Mouse (Mus musculus) adrenal gland, adult 18-20 months (tissue): ENCODE measurements around the gene Gp6. TPM values are rescaled to one million over a fixed set of nuclear protein-coding genes. Genes with fewer than 3 reads are reported as not detected.
"Not testable (repeated sequence)": the region's sequence is repeated elsewhere in the genome, so short reads cannot be mapped to it uniquely, and the experiment has no call there.

ENCODE experiments used
- DNase-seq, 2 experiments: peaks; one replicate each; pipeline ENCODE4 v3.0.0; 2021 to 2022; ENCODE audit warnings: low spot score in 2 of 2
- long read RNA-seq, 2 experiments: library from polyadenylated mRNA; stranded (forward); transcript quantifications; one replicate each; pipeline ENCODE4 v2.0.0; 2021
- microRNA-seq, 2 experiments: library from miRNA; unstranded; fragments of <30 nt; microRNA quantifications; one replicate each; pipeline ENCODE4 v1.2.0; 2021; ENCODE audit warnings: borderline number of aligned reads in 2 of 2
- total RNA-seq, 2 experiments: library from RNA; stranded (reverse); gene quantifications; 1 replicate in 1 of 2; 2 replicates in 1 of 2; pipeline ENCODE4 v1.2.3; 2021

Gp6 gene
- under 1 TPM; 0.03 to 0.10 TPM for total RNA-seq
- long read RNA-seq, experiment 1: 0 reads
- long read RNA-seq, experiment 2, partial matches to known transcripts: 0 of 1 reads
- long read RNA-seq, experiment 2, other reads (novel, unspliced or antisense): 1 of 1 reads

- DNase-seq: no peak
These were observed at the start of gene Gp6 for GRCm38 (mm10) chr7:4397730-4398129. Gene Gp6 (minus strand): TSS chr7:4397744.

- no peak for DNase-seq
These were observed 49.6 kb upstream of the Gp6 start for GRCm38 (mm10) chr7:4447138-4447537.

GRCm38 (mm10) chr7:4445216-4445791 lies 47.8 kb upstream of the Gp6 start, which contains the start of gene Rdh13:
Gene Rdh13 (minus strand): TSS chr7:4445649.
- DNase-seq: peak; percentile 68 to 77

- DNase-seq: no peak
These were observed 43.0 kb upstream of the Gp6 start for GRCm38 (mm10) chr7:4440549-4440948.

GRCm38 (mm10) chr7:4437721-4438120 lies 40.2 kb upstream of the Gp6 start:
- DNase-seq: no peak

GRCm38 (mm10) chr7:4432026-4432425 lies 34.5 kb upstream of the Gp6 start:
- no peak for DNase-seq

- peak; percentile 62 to 72 for DNase-seq
These were observed 34.0 kb upstream of the Gp6 start for GRCm38 (mm10) chr7:4431548-4431947.

GRCm38 (mm10) chr7:4430246-4430844 lies 32.8 kb upstream of the Gp6 start:
- no peak for DNase-seq

GRCm38 (mm10) chr7:4427161-4427912 lies 29.8 kb upstream of the Gp6 start:
- peak; percentile 71 for DNase-seq

GRCm38 (mm10) chr7:4420230-4420629 lies 22.7 kb upstream of the Gp6 start:
- DNase-seq: no peak

- no peak for DNase-seq
These were observed 22.1 kb upstream of the Gp6 start for GRCm38 (mm10) chr7:4419681-4420080.

- not testable (repeated sequence) for DNase-seq
These were observed 14.9 kb upstream of the Gp6 start for GRCm38 (mm10) chr7:4412406-4412805.

GRCm38 (mm10) chr7:4373521-4373920 lies 24.0 kb downstream of the Gp6 start:
- no peak for DNase-seq

GRCm38 (mm10) chr7:4337509-4337908 lies 60.0 kb downstream of the Gp6 start, which contains the start of gene Ncr1:
Gene Ncr1 (plus strand): TSS chr7:4337724.
- no peak for DNase-seq

- no peak for DNase-seq
These were observed 74.2 kb downstream of the Gp6 start for GRCm38 (mm10) chr7:4323301-4323700.

Small RNA genes within 50 kb of the gene (microRNA-seq; reads per million reads assigned to microRNA genes)
- gene Gm24605: 0 reads per million in 2 experiments
- 0 reads per million in 2 experiments for gene Gm24752
- 0 reads per million in 2 experiments for gene Gm25349

Other genes with a start within 250 kb of the Gp6 start
- 10 to 100 TPM in 1 of 2 experiments, 1 to 10 TPM in 1; 9.1 to 10.8 TPM for gene Leng9, start 247.4 kb downstream of the Gp6 start, total RNA-seq
- gene Cdc42ep5, start 232.9 kb downstream of the Gp6 start, total RNA-seq: 10 to 100 TPM; 22.9 to 26.9 TPM
- 1 to 10 TPM; 3.3 to 5.4 TPM for gene Lilra5, start 160.0 kb downstream of the Gp6 start, total RNA-seq
- gene Ncr1, start 60.0 kb downstream of the Gp6 start, total RNA-seq: under 1 TPM; 0.26 to 0.27 TPM
- 10 to 100 TPM; 22.0 to 26.1 TPM for gene Rdh13, start 47.9 kb upstream of the Gp6 start, total RNA-seq
- gene Eps8l1, start 62.9 kb upstream of the Gp6 start, total RNA-seq: 1 to 10 TPM; 2.6 to 3.0 TPM
- gene Ppp1r12c, start 103.9 kb upstream of the Gp6 start, total RNA-seq: 10 to 100 TPM; 95.9 to 96.6 TPM
- 1 to 10 TPM in 1 of 2 experiments, under 1 TPM in 1; 0.50 to 1.4 TPM for gene Tnnt1, start 118.6 kb upstream of the Gp6 start, total RNA-seq
- under 1 TPM in 1 of 2 experiments, not detected in 1; 0.66 TPM for gene Tnni3, start 126.5 kb upstream of the Gp6 start, total RNA-seq
- 1 to 10 TPM in 1 of 2 experiments, under 1 TPM in 1; 0.51 to 1.2 TPM for gene Dnaaf3, start 134.7 kb upstream of the Gp6 start, total RNA-seq
- gene Syt5, start 149.8 kb upstream of the Gp6 start, total RNA-seq: 1 to 10 TPM; 7.0 to 7.5 TPM
- not detected for gene Ptprh, start 206.3 kb upstream of the Gp6 start, total RNA-seq
- gene Tmem86b, start 233.7 kb upstream of the Gp6 start, total RNA-seq: 1 to 10 TPM; 7.4 to 9.6 TPM